Mouse (Mus musculus) retina, postnatal 1 day (tissue): Measurements from ENCODE around the gene Hist2h3c2.
A peak's percentile ranks its signal among the peaks of the same experiment; 100 is the strongest.
"Not testable (repeated sequence)": the region's sequence is repeated elsewhere in the genome, so short reads cannot be mapped to it uniquely, and the experiment has no call there.

ENCODE experiments used
- DNase-seq: peaks from one replicate; pipeline ENCODE4 v3.0.0-alpha.2; 2012

Hist2h3c2 gene

GRCm38 (mm10) chr3:96260220-96260619 is 21.3 kb upstream of the Hist2h3c2 start:
- no peak for DNase-seq

DNA sequence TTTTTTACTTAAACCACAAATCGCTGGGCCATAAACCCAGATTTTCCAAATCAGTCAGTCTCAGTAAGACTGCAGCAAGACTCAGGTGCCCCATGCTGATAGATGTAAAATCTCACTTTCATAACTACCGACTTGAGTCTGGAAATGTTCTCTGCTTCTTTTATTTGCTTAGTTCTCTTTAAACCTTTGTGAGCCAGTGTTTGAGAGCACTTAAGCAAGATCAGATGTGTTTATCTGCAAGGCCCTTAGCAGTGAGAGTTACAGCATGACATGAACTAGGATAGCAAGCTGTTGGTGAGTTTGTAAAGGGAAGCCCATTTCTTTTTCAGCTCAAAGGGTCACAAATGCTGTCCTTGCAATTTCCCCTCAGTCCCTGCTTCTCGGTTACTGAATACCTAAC is 18.3 kb upstream of the Hist2h3c2 start:
- no peak for DNase-seq

- DNase-seq: no peak
Measured at GRCm38 (mm10) chr3:96255926-96256593, 17.1 kb upstream of the Hist2h3c2 start.

- peak; percentile 72 for DNase-seq
Measured at GRCm38 (mm10) chr3:96254683-96255355, 15.9 kb upstream of the Hist2h3c2 start.

GRCm38 (mm10) chr3:96251787-96252186 is 12.9 kb upstream of the Hist2h3c2 start:
- no peak for DNase-seq

- DNase-seq: peak; percentile 21
Measured at GRCm38 (mm10) chr3:96250890-96251289, 12.0 kb upstream of the Hist2h3c2 start.

- DNase-seq: peak; percentile 19
Measured at GRCm38 (mm10) chr3:96249034-96249345, 10.1 kb upstream of the Hist2h3c2 start.

GRCm38 (mm10) chr3:96248141-96249033 is 9.5 kb upstream of the Hist2h3c2 start:
- DNase-seq: peak; percentile 27

DNA sequence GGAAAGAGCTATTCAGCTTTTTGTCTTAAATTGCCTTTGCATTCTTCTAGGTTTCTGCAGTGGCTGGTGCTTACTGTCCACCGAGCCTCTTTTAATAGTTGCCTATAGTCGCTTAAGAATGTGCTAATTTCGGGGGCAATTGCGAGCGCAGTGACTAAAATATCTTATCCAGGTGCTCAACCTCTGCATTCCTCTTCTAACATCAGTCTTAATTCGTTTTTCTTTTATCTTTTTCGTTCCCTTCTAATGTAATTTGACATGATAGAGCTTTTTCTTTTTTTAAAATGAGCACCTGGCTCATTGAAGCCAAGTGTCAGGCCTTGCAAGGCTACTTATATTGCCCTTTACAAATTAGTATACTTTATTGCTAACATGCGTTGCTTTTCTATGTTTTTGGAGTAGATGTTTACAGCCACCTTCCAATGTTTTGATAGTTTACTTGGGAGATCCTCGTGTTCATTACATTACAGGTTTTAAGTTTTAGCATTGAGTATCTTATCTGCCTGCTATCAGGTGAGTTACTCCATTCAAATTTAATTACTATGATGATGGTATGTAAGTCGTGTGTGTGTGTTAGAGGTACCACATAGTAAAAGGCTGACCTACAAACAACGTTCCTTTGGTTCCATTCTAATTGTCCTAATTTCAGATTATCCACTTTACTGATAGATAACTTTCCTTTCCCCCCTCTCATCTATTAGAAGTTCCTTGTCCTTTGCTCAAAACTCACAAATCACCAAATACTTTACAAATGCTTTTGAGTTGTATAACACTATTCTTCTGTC is 8.6 kb upstream of the Hist2h3c2 start:
- DNase-seq: peak; percentile 35

DNA sequence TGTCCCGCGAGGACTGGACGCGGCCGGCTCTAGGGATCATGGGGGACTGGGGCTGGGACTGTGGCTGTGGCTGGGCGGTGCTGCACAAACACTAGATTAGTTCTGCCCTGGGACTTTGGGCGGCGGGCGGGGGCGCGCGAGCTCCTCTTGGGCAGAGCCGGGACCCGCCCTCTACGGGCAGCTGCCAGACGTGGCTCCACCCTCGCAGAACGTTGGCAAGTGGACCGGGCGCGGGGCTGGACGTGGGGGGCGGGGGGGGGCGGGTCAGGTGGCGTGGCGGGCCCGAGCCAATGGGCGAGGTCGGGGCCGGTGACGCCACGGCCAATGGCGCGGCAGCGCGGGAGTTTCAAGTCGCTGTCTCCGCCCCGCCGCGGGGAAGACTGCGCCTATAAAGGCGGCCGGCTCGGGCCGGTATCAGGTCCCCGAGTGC is 7.5 kb upstream of the Hist2h3c2 start, which contains the start of gene Hist2h3c1:
TSS of gene Hist2h3c1 (plus strand) at position 259 of the 430 bp plus-strand sequence.
- not testable (repeated sequence) for DNase-seq

DNA sequence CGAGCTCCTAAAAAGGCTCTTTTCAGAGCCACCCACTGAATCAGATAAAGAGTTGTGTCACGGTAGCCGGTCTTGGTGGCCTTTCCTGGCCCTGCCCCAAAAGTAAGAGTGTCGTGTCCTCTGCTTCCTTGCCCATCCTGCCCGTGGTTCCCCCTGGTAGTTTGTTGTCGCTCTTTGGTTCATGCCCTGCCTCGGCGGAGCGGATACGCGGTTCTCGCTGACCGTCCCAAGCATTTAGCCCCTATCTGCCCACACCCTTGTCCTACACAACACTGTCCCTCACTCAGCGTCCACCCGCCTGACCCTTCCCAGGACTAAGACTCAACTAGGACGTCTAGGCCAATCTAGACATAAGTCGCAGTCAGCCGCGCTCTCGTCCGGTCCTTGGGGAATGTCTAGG is 7.1 kb upstream of the Hist2h3c2 start:
- not testable (repeated sequence) for DNase-seq

DNA sequence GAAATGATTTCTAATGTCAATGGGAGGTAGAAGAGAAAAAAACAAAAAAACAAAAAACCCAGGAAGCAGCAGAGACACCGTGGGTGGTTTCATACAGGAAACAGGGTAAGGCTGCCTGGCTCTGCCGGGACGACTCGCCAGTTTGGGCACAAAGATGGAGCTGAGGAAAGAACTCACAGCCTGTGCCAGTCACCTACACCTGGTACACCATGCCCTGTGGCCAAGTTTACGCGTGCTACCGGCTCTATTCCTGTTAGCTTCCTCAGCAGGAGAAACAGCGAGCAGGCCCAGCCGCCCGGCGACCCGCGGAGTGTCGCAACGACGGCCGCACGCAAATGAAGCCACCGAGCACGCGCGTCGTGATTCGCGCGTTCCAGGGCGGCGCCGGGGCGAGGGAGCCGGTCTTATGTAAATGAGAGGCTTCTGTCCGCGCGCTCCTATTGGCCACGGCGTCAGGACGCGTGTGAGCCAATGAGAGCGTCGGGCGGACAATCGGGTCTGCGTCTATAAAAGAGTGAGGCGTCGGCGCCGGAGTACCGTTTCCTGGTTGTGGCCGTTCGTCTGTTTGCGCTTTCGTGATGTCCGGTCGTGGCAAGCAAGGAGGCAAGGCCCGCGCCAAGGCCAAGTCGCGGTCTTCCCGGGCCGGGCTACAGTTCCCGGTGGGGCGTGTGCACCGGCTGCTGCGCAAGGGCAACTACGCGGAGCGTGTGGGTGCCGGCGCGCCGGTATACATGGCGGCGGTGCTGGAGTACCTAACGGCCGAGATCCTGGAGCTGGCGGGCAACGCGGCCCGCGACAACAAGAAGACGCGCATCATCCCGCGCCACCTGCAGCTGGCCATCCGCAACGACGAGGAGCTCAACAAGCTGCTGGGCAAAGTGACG is 6.3 kb upstream of the Hist2h3c2 start, which contains the start of gene Hist2h2aa1:
TSS of gene Hist2h2aa1 (plus strand) at position 495 of the 884 bp plus-strand sequence.
- DNase-seq: peak; percentile 84

- DNase-seq: no peak
Measured at GRCm38 (mm10) chr3:96243921-96244572, 5.1 kb upstream of the Hist2h3c2 start.

DNA sequence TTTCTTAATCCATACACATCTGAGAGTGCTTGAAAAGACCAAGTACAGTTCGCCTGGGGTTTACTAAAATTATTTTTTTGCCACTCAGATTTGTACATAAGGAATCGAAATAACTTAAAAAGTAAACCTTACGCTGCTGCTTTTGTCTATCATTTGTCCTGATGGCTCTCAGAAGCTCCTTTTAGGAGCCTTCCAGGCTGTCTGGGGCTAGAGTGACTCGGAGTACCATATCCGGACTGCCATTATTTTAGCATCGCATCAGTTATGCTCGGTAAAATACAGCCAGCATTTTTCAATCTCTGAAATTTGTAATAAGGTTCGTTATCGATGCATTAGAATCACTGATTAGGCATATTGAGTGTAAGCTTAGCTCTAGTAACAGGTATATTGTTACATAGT is 1.9 kb upstream of the Hist2h3c2 start:
- no peak for DNase-seq

DNA sequence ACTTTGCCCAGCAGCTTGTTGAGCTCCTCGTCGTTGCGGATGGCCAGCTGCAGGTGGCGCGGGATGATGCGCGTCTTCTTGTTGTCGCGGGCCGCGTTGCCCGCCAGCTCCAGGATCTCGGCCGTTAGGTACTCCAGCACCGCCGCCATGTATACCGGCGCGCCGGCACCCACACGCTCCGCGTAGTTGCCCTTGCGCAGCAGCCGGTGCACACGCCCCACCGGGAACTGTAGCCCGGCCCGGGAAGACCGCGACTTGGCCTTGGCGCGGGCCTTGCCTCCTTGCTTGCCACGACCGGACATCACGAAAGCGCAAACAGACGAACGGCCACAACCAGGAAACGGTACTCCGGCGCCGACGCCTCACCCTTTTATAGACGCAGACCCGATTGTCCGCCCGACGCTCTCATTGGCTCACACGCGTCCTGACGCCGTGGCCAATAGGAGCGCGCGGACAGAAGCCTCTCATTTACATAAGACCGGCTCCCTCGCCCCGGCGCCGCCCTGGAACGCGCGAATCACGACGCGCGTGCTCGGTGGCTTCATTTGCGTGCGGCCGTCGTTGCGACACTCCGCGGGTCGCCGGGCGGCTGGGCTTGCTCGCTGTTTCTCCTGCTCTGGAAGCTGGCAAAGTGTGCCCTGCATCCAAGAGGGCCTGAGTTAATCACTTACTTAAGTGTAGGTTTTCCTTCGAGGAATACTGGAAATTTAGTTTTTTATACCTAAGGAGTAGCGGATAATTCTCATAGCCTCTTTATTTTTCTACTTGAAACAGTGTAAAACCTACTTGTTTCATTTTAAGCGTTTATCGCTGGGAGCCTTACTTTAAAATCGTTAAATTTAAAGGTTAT is 1.2 kb upstream of the Hist2h3c2 start, which contains the start of gene Hist2h2aa2:
TSS of gene Hist2h2aa2 (minus strand) at position 328 of the 850 bp plus-strand sequence.
- peak; percentile 86 for DNase-seq

DNA sequence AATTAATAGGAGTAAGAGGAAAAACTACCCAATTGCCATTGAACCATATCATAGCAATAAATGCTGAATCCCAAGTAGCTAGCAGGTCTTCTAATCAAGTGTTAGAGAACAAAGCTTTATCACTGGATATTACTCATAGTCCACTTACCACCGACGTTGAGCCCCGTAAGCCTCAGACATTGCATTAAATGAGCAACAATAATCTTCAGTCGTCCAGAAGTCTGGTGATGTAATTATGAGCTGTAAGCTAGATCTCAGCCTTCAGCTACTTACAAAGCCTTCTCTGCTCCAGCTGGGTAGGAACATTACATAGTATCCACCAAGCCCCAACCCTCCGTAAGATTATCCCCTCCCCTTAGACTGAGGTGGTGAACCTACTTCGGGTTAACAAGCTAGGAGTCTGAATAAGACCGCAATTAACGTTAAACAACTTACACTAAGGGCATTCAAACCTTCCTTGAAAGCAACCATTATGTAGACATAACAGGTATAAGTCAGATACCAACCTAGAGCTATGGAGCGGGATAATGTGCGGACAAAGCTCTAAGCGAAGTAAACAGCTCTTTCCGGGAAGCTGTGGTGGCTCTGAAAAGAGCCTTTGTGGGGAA is 919 bp downstream of the Hist2h3c2 start:
- DNase-seq: peak; percentile 73

GRCm38 (mm10) chr3:96237335-96237903 is 1.5 kb downstream of the Hist2h3c2 start:
- DNase-seq: peak; percentile 40

- DNase-seq: no peak
Measured at GRCm38 (mm10) chr3:96236834-96237334, 2.0 kb downstream of the Hist2h3c2 start.

GRCm38 (mm10) chr3:96235836-96236235 is 3.1 kb downstream of the Hist2h3c2 start:
- peak; percentile 15 for DNase-seq
